Mouse (Mus musculus): ENCODE results near the gene Exoc3l4. TPM values are rescaled to one million over a fixed set of nuclear protein-coding genes. Genes with fewer than 3 reads are reported as not detected.

The Exoc3l4 gene
- total RNA-seq, 2 experiments from 2014 or later: 1.2 to 2.9 TPM

GRCm38 (mm10) chr12:111474384-111474783, 57.6 kb downstream of the Exoc3l4 start:
- intact Hi-C loops (cut with DNase I): no loop called here
- DNase-seq (ENCODE audit: low spot score): no peak

DNA sequence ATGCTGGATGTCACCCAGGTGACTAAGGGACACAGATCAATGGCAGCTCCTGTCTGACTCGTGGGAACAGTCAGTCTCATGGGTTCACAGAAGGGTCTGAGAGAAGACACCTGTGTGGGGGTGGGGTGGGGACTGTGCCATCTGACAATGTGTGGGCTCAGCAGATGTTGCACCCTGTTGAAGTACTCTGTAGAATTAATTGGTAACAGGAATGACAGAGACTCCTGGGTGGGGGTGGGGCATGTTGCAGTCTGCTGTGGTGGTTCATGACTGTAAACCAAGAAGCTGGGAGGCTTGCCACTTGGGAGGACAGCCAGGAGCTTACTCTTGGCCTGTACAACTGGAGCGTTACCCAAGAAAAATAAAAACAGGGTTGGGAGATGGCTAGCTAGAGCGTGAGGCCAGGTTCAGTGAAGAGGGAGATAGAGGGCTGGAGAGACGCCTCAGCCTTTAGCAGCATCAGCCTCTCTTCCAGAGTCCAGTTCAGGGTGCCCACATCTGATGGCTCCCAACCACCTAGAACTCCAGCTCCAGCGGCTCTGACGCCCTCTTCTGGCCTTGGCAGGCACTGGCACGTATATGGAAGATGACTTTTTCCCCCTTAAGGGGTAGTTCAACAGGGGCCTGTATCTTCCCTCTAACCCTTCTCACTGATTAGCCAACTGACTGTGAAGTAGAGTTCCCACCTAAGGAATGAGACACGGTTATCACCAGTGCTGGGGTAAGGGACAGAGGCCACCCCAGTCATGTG, 58.3 kb downstream of the Exoc3l4 start:
- intact Hi-C loops (cut with DNase I): no loop called here
- peak; percentile 73 for DNase-seq (ENCODE audit: low spot score)

DNA sequence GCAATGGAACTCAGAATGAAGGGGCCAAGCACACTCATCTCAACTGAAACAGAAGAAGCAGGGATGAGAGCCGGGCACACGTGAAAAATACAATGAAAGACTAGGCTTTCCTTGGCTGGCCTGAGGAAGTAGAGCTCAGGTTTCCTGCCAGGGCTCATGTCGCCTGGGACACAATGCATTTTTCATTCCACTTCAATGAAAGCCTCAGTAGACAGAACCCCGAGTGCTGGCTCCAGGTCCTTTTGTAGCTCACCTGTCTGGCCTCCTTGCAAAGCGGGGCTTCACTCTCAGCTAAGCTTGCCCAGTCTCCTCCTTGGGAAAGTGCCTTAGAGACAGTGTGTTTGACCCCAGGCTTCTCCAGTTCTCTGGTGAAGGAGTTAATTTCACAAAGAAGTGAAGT, 62.1 kb downstream of the Exoc3l4 start:
- no peak for DNase-seq (ENCODE audit: low spot score)
- intact Hi-C loops (cut with DNase I): no loop called here

GRCm38 (mm10) chr12:111479917-111480316, 63.1 kb downstream of the Exoc3l4 start:
- intact Hi-C loops (cut with DNase I): no loop called here
- no peak for DNase-seq (ENCODE audit: low spot score)

Other genes starting within 250 kb of the Exoc3l4 start
- gene 4930595D18Rik, start 232.5 kb upstream of the Exoc3l4 start, total RNA-seq (2021): not detected
- gene Amn, start 145.9 kb upstream of the Exoc3l4 start, total RNA-seq (2021): not detected
- 10 to 100 TPM; 57.5 to 60.2 TPM for gene Cdc42bpb, start 39.3 kb upstream of the Exoc3l4 start, total RNA-seq (2021)
- not detected for gene Lbhd2, start 10.2 kb upstream of the Exoc3l4 start, total RNA-seq (2021)
- gene Tnfaip2, start 25.5 kb downstream of the Exoc3l4 start, total RNA-seq (2021): 10 to 100 TPM; 41.7 to 48.7 TPM
- gene Gm266, start 68.8 kb downstream of the Exoc3l4 start, total RNA-seq (2021): under 1 TPM; 0.36 to 0.75 TPM
- 100 to 1,000 TPM; 140 to 145 TPM for gene Eif5, start 121.0 kb downstream of the Exoc3l4 start, total RNA-seq (2021)
- gene Mark3, start 157.5 kb downstream of the Exoc3l4 start, total RNA-seq (2021): 10 to 100 TPM; 52.9 to 54.3 TPM